Mouse (Mus musculus) intestine, embryonic 14.5 days (tissue): ENCODE data around the gene Zbtb1. TPM values are rescaled to one million over a fixed set of nuclear protein-coding genes. Genes with fewer than 3 reads are reported as not detected.

Source experiments
- ATAC-seq: fragments of 200-750 bp; cut with Nextera tagmentation; replicated peaks from 2 replicates; pipeline ENCODE4 v1.8.0; 2017; ENCODE audit warnings: low read depth, moderate number of reproducible peaks, moderate TSS enrichment, moderate library complexity; ENCODE audit not compliant: low FRiP score, low TSS enrichment
- DNase-seq: peaks from one replicate; pipeline ENCODE4 v3.0.0-alpha.2; 2018; ENCODE audit warnings: low spot score
- H3K27ac ChIP-seq: fragments of 300-500 bp; sonication (generic); 2 replicates; pipeline ENCODE4 v1.5.1; 2014; ENCODE audit warnings: low read depth, mild to moderate bottlenecking, control low read depth
- H3K27me3 ChIP-seq: fragments of 300-500 bp; sonication (generic); replicated peaks from 2 replicates; pipeline ENCODE4 v1.6.1; 2014; ENCODE audit warnings: low read length, control low read depth; ENCODE audit not compliant: control insufficient read depth, insufficient read depth
- H3K36me3 ChIP-seq: fragments of 300-500 bp; sonication (generic); 2 replicates; pipeline ENCODE4 v1.6.1; 2014; ENCODE audit warnings: low read length, control low read depth; ENCODE audit not compliant: control insufficient read depth, insufficient read depth
- H3K4me1 ChIP-seq: fragments of 300-500 bp; sonication (generic); replicated peaks from 2 replicates; pipeline ENCODE4 v1.6.1; 2014; ENCODE audit warnings: low read length, control low read depth, mixed read lengths; ENCODE audit not compliant: control insufficient read depth, insufficient read depth
- H3K4me2 ChIP-seq: fragments of 300-500 bp; sonication (generic); 2 replicates; pipeline ENCODE4 v1.6.1; 2014; ENCODE audit warnings: low read length
- H3K4me3 ChIP-seq: fragments of 300-500 bp; sonication (generic); 2 replicates; pipeline ENCODE4 v1.5.1; 2014; ENCODE audit warnings: low read depth, low read length, control low read depth, mixed read lengths
- H3K9ac ChIP-seq: fragments of 300-500 bp; sonication (generic); 2 replicates; pipeline ENCODE4 v1.6.1; 2014; ENCODE audit warnings: mild to moderate bottlenecking, low read length
- H3K9me3 ChIP-seq: fragments of 300-500 bp; sonication (generic); 2 replicates; pipeline ENCODE4 v1.6.1; 2016; ENCODE audit warnings: low read length, control low read depth; ENCODE audit not compliant: control insufficient read depth
- WGBS: fragments of 180-500 bp; shearing (Covaris S2); extraction: QIAGEN DNeasy Blood & Tissue Kit; methylation state at CpG from one replicate; pipeline ENCODE4 v1.1.7; 2014; 5-methylcytosine and 5-hydroxymethylcytosine counted together
- polyA plus RNA-seq: library from polyadenylated mRNA; unstranded; fragments of >200 nt; fragmentation: Nextera tagmentation; extraction: Ambion mirVana; gene quantifications from 2 replicates; pipeline ENCODE4 v1.2.1, GENCODE M21; 2014

Zbtb1 gene
- polyA plus RNA-seq, 1 experiment from 2014 or later = 9.4 TPM

- Histone ChIP-seq H3K9me3 (no peaks in the 10 kb centered on the region), H3K4me1 (peaks cover 20% of the 10 kb centered on the region), H3K4me3 (no peak overlapping the region), H3K4me2 (no peak overlapping the region), H3K36me3 (no peaks in the 10 kb centered on the region), H3K27me3 (no peaks in the 10 kb centered on the region), H3K27ac (no peak overlapping the region), H3K9ac (no peak overlapping the region)
- WGBS = 78% methylated on average over 3 of the region's 3 CpGs
- DNase-seq = no peak
- ATAC-seq = no peak
Measured at GRCm38 (mm10) chr12:76375506-76375905, 5.4 kb downstream of the Zbtb1 start.

DNA sequence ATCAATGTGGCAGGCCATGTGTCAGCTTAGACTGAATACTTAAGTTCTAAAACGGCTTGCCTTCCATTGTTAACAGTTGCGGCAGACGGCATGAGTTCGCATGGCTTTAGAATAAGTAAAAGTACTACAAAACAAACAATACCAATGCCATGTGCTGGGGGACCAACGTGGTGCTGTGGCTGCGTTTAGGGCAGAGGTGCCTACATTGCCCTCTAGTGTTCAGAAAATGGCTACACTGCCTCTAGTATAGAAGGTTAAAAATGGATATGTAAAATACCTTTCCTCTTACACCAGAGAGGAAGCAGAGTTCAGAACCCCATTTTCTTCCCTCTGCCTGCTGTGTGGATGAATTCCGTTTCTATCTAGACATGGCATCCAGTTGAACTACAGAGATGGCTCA is 6.6 kb downstream of the Zbtb1 start:
- Histone ChIP-seq H3K4me3 (no peak overlapping the region), H3K4me2 (no peak overlapping the region), H3K27me3 (no peaks in the 10 kb centered on the region), H3K9ac (no peak overlapping the region), H3K36me3 (no peaks in the 10 kb centered on the region), H3K4me1 (peaks cover 18% of the 10 kb centered on the region), H3K27ac (no peak overlapping the region), H3K9me3 (no peaks in the 10 kb centered on the region)
- ATAC-seq = no peak
- 58% methylated on average over 7 of the region's 7 CpGs for WGBS
- no peak for DNase-seq

DNA sequence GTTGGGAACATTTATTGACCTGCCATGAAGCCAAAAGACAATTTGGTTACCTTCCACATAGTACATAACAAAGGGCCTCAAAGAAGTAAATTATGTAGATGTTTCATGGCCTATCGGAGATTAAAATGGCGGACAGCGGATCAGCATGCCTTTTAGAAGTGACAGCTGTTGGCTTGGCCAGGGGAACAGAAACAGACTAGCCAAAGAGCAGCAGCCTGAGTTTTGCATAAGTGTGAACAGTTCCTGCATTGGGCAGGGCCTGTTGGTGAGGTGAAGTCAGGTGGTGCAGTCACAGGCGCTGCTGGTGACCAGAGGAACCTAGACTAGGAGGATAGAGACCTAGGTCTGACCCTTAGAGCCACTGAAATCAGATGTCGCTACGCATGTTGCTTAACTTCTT is 7.0 kb downstream of the Zbtb1 start:
- H3K4me1 ChIP-seq = peaks cover 14% of the 10 kb centered on the region
- no peak for DNase-seq
- no peak overlapping the region for H3K9ac ChIP-seq
- H3K4me3 ChIP-seq = no peak overlapping the region
- WGBS = 95% methylated on average over 6 of the region's 6 CpGs
- no peak overlapping the region for H3K27ac ChIP-seq
- H3K4me2 ChIP-seq = no peak overlapping the region
- H3K36me3 ChIP-seq = no peaks in the 10 kb centered on the region
- no peaks in the 10 kb centered on the region for H3K9me3 ChIP-seq
- no peaks in the 10 kb centered on the region for H3K27me3 ChIP-seq
- no peak for ATAC-seq

- WGBS = 91% methylated on average over 3 of the region's 3 CpGs
- ATAC-seq (no peak), DNase-seq (no peak)
- Histone ChIP-seq H3K9me3 (no peaks in the 10 kb centered on the region), H3K4me2 (no peak overlapping the region), H3K36me3 (no peaks in the 10 kb centered on the region), H3K9ac (no peak overlapping the region), H3K4me1 (peaks cover 9% of the 10 kb centered on the region; the same call in 1 of the 2 replicates), H3K4me3 (no peak overlapping the region), H3K27me3 (no peaks in the 10 kb centered on the region), H3K27ac (no peak overlapping the region)
Measured at GRCm38 (mm10) chr12:76377726-76378125, 7.7 kb downstream of the Zbtb1 start.

DNA sequence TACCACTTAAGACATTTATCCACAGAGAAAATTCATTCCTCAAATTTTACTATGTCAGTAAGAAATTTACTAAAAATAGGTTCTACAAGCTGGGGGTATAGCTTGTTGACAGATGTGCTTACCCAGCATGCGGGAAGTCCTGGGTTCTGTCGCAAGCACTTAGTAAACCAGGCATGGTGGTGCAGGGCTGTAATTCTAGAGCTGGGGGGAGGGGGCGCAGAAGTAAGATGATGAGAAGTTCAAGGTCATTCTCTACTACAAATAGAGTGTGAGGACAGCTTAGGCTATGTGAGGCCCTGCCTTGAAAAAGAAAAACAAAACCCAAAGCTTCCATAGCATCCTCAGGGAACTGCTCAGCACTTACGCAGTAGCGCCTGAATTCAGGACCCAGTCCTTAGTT is 8.5 kb downstream of the Zbtb1 start:
- Histone ChIP-seq H3K27ac (no peak overlapping the region), H3K36me3 (0 out of 2 replicates have a peak, but pooled peaks cover under 1% of the 10 kb centered on the region), H3K9ac (no peak overlapping the region), H3K27me3 (no peaks in the 10 kb centered on the region), H3K9me3 (no peaks in the 10 kb centered on the region), H3K4me1 (peaks cover 3% of the 10 kb centered on the region; the same call in 1 of the 2 replicates), H3K4me2 (no peak overlapping the region), H3K4me3 (no peak overlapping the region)
- ATAC-seq (no peak), DNase-seq (no peak)
- 76% methylated on average over 5 of the region's 5 CpGs for WGBS

DNA sequence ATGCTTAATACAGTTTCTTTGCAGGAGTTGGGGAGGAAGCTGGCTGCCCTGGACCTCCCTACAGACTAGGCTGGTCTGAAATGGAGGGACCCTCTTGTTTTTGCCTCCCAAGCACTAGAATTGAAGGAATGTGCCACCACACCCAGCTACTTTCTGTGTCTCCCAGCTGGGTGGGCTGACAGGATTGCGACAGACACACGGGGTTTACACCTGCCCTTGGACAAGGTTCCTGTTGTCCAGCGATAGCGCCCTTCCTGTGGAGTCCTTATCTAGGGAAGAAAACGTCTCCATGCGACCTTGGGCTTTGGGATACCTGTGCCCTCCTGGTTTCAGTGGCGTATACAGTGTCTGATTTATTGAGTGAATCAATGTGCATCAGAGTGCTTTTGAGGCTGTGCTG is 10.1 kb downstream of the Zbtb1 start:
- no peak overlapping the region for H3K4me3 ChIP-seq
- peaks cover 5% of the 10 kb centered on the region; the same call in 1 of the 2 replicates for H3K36me3 ChIP-seq
- H3K4me2 ChIP-seq = no peak overlapping the region
- ATAC-seq (no peak), DNase-seq (no peak)
- H3K27me3 ChIP-seq = no peaks in the 10 kb centered on the region
- no peak overlapping the region for H3K9ac ChIP-seq
- H3K9me3 ChIP-seq = no peaks in the 10 kb centered on the region
- no peak overlapping the region for H3K27ac ChIP-seq
- no peaks in the 10 kb centered on the region; the same call in 1 of the 2 replicates for H3K4me1 ChIP-seq
- WGBS = 71% methylated on average over 7 of the region's 7 CpGs

DNA sequence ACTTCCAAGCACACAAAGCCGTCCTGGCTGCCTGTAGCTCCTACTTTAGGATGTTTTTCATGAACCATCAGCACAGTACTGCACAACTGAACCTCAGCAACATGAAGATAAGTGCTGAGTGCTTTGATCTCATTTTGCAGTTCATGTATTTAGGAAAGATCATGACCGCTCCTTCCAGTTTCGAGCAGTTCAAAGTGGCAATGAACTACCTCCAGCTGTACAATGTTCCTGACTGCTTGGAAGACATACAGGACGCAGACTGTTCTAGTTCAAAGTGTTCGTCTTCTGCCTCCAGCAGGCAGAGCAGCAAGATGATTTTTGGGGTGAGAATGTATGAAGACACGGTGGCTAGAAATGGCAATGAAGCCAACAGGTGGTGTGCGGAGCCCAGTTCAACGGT is 15.3 kb downstream of the Zbtb1 start:
- Histone ChIP-seq H3K27me3 (no peaks in the 10 kb centered on the region), H3K9ac (no peak overlapping the region), H3K4me2 (no peak overlapping the region), H3K4me3 (no peak overlapping the region), H3K4me1 (no peaks in the 10 kb centered on the region), H3K27ac (no peak overlapping the region), H3K9me3 (no peaks in the 10 kb centered on the region), H3K36me3 (peaks cover 40% of the 10 kb centered on the region)
- DNase-seq (no peak), ATAC-seq (no peak)
- WGBS = 91% methylated on average over 8 of the region's 8 CpGs

GRCm38 (mm10) chr12:76388794-76389193 is 18.7 kb downstream of the Zbtb1 start:
- ATAC-seq (no peak), DNase-seq (no peak)
- Histone ChIP-seq H3K4me2 (no peak overlapping the region), H3K36me3 (peaks cover 39% of the 10 kb centered on the region), H3K4me1 (no peaks in the 10 kb centered on the region), H3K9ac (no peak overlapping the region), H3K27me3 (no peaks in the 10 kb centered on the region), H3K4me3 (no peak overlapping the region), H3K9me3 (no peaks in the 10 kb centered on the region), H3K27ac (no peak overlapping the region)
- WGBS = 88% methylated on average over 11 of the region's 11 CpGs

DNA sequence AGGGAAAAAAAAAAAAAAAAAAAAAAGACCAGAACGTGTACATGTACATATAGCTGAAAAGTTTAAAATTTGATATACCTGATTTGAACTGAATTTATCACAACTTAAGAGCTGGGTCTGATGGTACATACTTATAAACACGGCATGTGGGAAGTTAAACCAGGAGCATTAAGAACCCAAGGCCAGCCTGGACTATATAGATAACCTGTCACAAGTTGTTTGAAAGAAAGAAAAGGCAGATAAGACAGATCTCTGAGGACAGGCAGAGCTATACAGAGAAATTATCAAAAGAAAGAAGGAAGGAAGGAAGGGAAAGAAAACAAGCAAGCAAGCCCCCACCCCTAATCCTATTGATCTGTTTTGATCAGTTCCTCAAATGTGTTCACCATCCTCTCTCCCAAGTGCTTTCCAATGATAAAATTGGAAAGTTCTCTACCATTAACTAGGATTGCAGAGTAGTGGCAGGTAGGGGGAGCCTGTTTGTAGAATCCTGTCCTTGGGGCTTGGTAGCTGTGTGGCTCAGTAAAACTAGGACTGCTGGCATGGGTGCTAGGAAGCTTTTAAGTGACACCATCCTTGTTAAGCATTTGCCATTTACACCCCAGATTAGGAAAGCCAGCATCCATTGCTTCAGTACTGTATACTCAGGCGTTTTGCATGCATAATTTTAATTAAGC is 21.7 kb downstream of the Zbtb1 start:
- 74% methylated on average over 3 of the region's 3 CpGs for WGBS
- Histone ChIP-seq H3K9ac (no peak overlapping the region), H3K36me3 (peaks cover 21% of the 10 kb centered on the region), H3K27ac (no peak overlapping the region), H3K4me1 (no peaks in the 10 kb centered on the region), H3K27me3 (no peaks in the 10 kb centered on the region), H3K9me3 (no peaks in the 10 kb centered on the region), H3K4me2 (no peak overlapping the region), H3K4me3 (no peak overlapping the region)
- no peak for DNase-seq
- ATAC-seq = no peak
